Mouse (Mus musculus): ENCODE measurements at regions not wholly inside any gene's neighbourhood (a gene's known extent, or its start where the extent isn't known, plus 50 kb on each side); places are given as distances from the start of the nearest gene placed in this dataset.

DNA sequence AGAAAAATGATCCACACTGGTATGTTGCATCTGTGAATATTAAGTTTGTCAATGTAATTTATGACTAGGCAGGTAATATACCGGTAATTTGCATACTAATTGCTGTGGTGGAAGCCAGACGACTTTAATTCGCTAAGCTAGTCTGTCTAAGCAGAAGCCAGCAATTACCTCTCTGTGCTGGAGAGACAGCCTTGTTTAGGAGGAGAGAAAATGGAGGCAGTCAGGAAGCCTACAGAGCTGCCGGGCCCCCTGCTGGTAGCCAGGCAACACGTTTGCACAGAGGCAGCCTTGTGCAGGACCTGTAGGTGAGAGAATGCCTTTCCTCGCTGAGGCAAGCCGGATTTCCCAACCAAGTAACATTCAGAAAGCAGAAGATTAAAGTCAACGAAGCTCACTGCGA is 91.4 kb upstream of the Zfp366 start:
- WGBS = 13% methylated on average over 9 of the region's 9 CpGs
- no peak overlapping the region for H3K4me3 ChIP-seq
- 0 out of 2 replicates have a peak overlapping the region, but pooled peaks have one; percentile 36 for H3K27ac ChIP-seq
- peak; percentile 80 for DNase-seq (ENCODE audit: low spot score)
- no peaks in the 10 kb centered on the region for H3K27me3 ChIP-seq (ENCODE audit: low read depth, poor library complexity, severe bottlenecking)
- peaks cover 20% of the 10 kb centered on the region for H3K4me1 ChIP-seq
- H3K36me3 ChIP-seq = no peaks in the 10 kb centered on the region
- no peaks in the 10 kb centered on the region for H3K9me3 ChIP-seq (replicated peaks)

DNA sequence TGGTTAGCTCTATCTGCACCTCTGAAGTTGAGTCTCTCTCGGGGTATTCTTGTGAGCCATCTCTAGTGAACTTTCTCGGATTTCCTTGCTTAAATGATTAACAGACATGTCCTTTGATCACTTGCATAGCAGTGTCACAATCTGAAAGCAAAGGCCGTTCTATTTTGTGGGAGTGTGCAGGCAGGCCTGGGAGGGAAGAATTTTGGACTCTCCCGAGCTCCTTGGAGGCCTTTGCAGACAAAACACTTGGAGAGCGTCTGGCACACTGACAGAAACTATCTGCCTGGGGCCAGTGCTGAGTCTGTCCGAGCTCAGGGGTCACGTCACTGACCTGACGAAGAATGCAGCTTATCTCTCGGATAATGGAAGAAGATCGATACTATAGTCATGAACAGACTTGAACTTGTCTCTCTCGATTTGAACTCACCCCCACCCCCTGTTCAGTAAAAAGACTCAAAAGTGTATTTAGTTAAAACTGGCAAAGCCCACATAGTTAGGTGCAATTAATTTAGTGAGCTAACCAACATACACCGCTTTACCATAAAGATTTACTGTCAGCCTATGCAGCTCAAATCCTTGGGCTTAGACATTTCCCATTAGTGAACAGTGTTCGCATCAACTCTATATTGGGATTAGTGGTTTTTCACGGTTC is 92.2 kb upstream of the Zfp366 start:
- no peak overlapping the region for H3K4me3 ChIP-seq
- H3K36me3 ChIP-seq = no peaks in the 10 kb centered on the region
- H3K27ac ChIP-seq = peak overlapping the region; percentile 5; the same call in 1 of the 2 replicates
- 51% methylated on average over 14 of the region's 14 CpGs for WGBS
- no peaks in the 10 kb centered on the region for H3K27me3 ChIP-seq (ENCODE audit: low read depth, poor library complexity, severe bottlenecking)
- H3K4me1 ChIP-seq = peaks cover 20% of the 10 kb centered on the region
- no peak for DNase-seq (ENCODE audit: low spot score)
- no peaks in the 10 kb centered on the region for H3K9me3 ChIP-seq (replicated peaks)

DNA sequence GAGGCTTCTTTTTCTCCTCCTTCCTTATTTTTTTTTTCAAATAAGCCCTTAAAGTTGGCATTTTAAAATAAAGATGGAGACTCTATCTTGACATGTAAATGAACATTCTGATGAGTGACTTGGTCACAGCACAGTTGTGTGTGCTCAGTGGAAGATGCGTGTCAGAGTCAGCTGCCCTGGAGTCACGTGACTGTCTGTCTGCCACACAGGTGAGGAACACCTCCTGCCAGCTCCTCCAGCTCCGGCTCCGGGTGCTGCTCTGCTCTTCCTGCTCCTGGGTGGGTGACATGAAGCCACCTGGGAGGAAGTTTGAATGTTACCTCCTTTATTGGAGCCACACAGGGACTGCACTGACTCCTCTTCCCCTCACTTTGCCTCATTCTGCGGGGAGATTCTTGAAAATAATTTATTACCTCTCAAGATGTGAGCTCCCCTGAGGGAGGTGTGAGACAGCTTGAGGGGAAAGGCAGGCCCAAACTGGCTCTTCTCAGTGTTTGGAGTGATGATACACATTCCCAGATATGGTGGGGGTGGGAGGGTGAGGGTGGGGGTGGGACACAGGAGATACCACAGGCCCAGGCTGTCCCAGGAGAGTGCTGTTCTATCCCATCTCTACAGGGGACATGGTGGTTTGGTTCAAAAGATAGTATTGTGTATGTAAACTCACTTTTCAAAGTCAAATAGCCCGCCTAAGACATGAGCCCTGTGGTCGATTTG is 92.9 kb upstream of the Zfp366 start:
- Histone ChIP-seq H3K27me3 (ENCODE audit: low read depth, poor library complexity, severe bottlenecking) (no peaks in the 10 kb centered on the region), H3K4me1 (peaks cover 20% of the 10 kb centered on the region), H3K4me3 (no peak overlapping the region), H3K27ac (0 out of 2 replicates have a peak overlapping the region, but pooled peaks have one; percentile 5), H3K36me3 (no peaks in the 10 kb centered on the region), H3K9me3 (replicated peaks) (no peaks in the 10 kb centered on the region)
- 63% methylated on average over 7 of the region's 7 CpGs for WGBS
- DNase-seq (ENCODE audit: low spot score) = no peak

DNA sequence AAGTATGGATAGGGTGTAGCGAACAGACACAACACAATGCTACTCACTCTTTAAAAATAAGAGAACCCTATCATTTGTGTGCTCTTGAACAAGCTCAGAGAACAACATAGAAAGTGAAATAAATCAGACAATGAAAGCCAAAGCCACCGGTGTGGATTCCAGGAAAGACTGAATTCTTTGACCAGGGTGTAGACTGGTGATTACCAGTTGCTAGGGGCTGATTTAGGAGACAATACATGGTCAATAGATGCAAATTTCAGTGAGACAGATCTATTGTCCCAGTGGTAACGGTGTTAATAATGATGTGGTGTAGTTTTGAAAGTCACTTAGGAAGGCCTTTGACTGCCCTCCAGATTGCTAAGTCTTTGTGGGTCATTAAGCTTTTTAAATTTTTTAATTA is 94.3 kb upstream of the Zfp366 start:
- H3K4me1 ChIP-seq = peaks cover 29% of the 10 kb centered on the region
- H3K36me3 ChIP-seq = no peaks in the 10 kb centered on the region
- H3K27me3 ChIP-seq (ENCODE audit: low read depth, poor library complexity, severe bottlenecking) = no peaks in the 10 kb centered on the region
- H3K27ac ChIP-seq = no peak overlapping the region
- H3K4me3 ChIP-seq = no peak overlapping the region
- no peak for DNase-seq (ENCODE audit: low spot score)
- H3K9me3 ChIP-seq (replicated peaks) = no peaks in the 10 kb centered on the region
- 87% methylated on average over 3 of the region's 3 CpGs for WGBS

DNA sequence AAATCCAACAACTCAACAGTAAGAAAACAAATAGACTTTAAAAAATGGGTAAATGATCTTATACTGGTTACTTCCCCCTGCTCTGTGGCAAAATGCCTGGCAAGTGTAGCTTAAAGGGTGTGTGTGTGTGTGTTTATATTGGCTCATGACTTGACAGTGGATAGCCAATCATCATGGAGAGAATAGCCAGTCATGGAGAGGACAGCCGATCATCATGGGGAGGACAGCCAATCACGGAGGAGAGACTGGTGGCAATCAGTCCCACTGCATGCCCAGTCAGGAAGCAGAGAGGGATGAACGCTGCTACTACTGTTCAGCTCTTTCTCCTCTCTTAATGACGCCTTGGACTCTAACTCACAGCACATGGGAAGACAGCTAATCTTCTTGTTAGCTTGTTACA is 96.3 kb upstream of the Zfp366 start:
- H3K9me3 ChIP-seq (replicated peaks) = no peaks in the 10 kb centered on the region
- no peaks in the 10 kb centered on the region for H3K36me3 ChIP-seq
- 88% methylated on average over 4 of the region's 4 CpGs for WGBS
- no peak overlapping the region for H3K27ac ChIP-seq
- H3K4me1 ChIP-seq = peaks cover 26% of the 10 kb centered on the region
- DNase-seq (ENCODE audit: low spot score) = no peak
- no peaks in the 10 kb centered on the region for H3K27me3 ChIP-seq (ENCODE audit: low read depth, poor library complexity, severe bottlenecking)
- no peak overlapping the region for H3K4me3 ChIP-seq

DNA sequence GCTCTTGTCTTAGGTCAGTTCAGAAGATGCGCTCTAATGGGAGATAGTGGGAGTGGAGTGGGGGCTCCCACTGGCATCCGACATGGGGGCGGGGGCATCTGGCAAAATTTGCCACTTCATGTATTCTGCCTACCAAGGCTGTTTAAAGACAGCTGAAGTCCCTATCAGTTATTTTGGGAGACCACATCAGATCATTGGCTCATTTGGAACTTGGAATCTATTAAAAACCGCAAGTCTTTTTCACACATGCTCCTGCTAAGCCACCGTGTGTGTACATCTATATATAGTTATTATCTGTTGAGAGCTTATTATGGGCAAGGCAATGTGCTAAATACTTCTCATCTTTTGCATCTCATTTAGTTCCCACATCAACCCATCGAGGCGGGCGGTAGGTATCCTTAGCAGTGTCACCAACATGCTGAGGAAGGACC is 95.0 kb upstream of the 1700024P04Rik start:
- Histone ChIP-seq H3K9me3 (replicated peaks) (no peaks in the 10 kb centered on the region), H3K27me3 (ENCODE audit: low read depth, poor library complexity, severe bottlenecking) (no peaks in the 10 kb centered on the region), H3K4me3 (no peak overlapping the region), H3K27ac (no peak overlapping the region), H3K4me1 (0 out of 2 replicates have a peak, but pooled peaks cover 2% of the 10 kb centered on the region), H3K36me3 (no peaks in the 10 kb centered on the region)
- peak; percentile 20 for DNase-seq (ENCODE audit: low spot score)
- WGBS = 96% methylated on average over 8 of the region's 8 CpGs

DNA sequence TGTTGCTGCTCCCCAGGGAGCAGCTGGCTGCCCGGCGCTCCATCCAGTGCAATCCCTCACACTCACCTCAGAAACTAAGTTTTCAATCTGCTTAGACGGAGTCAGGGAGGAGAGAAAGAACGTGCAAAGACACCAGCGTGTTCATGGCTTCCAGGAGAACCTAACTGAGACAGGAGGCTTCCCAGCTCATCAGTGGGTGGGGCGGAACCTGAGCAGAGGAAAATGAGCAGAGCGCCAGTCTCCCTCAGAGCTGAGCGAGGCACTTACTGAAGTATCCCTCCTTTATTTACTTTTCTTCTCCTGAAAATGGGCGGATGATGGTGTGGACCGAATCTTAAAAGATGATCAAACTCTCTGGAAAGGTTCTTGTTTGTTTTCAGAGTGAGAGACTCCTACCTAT is 94.3 kb upstream of the 1700024P04Rik start:
- DNase-seq (ENCODE audit: low spot score) = no peak
- Histone ChIP-seq H3K27me3 (ENCODE audit: low read depth, poor library complexity, severe bottlenecking) (no peaks in the 10 kb centered on the region), H3K4me3 (no peak overlapping the region), H3K4me1 (0 out of 2 replicates have a peak, but pooled peaks cover under 1% of the 10 kb centered on the region), H3K27ac (no peak overlapping the region), H3K9me3 (replicated peaks) (no peaks in the 10 kb centered on the region), H3K36me3 (no peaks in the 10 kb centered on the region)
- WGBS = 84% methylated on average over 10 of the region's 10 CpGs

DNA sequence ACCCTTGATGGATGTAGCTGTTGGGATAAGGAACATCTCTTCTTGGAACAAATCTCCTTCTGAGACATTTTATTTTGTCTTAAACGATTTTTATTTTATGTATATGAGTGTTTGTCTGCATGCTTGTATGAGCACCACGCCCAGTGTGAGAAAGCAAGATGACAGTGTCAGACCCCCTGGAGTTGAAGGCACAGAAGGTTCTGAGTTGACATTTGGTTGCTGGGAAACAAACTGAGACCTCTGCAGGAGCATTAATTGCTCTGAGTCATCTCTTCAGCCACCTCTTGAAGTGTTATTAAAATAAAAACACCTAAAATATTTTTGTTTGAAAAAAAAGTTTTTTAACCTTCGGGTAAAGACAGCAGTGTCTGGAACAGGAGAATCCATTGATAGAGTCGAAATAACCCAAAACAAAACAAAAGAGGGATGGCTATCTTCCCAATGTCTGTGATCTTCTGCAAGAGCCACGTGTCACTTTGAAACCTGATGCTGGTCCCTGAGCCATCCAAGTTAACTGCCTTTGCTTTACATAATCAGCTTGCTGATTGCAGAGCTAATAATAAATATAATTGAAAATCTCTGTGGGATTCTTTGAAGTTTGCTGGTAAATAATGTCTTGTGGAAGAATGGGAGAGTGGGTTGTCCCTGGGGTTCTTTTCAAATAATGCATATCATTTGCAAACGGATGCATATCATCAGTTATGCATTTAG is 92.8 kb upstream of the 1700024P04Rik start:
- no peaks in the 10 kb centered on the region for H3K36me3 ChIP-seq
- H3K27ac ChIP-seq = no peak overlapping the region
- no peaks in the 10 kb centered on the region for H3K27me3 ChIP-seq (ENCODE audit: low read depth, poor library complexity, severe bottlenecking)
- DNase-seq (ENCODE audit: low spot score) = no peak
- H3K4me1 ChIP-seq = peaks cover 3% of the 10 kb centered on the region; the same call in 1 of the 2 replicates
- WGBS = 42% methylated on average over 6 of the region's 6 CpGs
- H3K4me3 ChIP-seq = no peak overlapping the region
- no peaks in the 10 kb centered on the region for H3K9me3 ChIP-seq (replicated peaks)

DNA sequence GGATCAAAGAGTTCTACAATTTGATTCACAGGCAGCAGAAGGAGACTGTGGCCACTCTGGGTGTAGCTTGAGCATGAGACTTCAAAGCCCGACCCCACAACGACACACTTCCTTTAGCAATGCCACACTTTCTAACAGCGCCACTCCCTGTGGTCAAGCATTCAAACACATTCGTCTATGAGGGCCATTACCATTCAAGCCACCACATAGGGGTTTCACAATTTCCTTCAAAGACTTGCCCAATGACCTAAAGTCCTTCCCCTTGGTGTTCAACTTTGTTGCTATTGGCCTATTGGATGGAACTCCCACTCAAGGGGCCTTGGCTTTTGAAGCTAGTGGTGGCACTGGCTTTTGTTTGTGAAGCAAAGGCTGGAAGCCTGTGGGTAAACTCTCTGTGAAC is 91.1 kb upstream of the 1700024P04Rik start:
- DNase-seq (ENCODE audit: low spot score) = no peak
- H3K27ac ChIP-seq = no peak overlapping the region
- H3K4me1 ChIP-seq = peaks cover 15% of the 10 kb centered on the region
- no peaks in the 10 kb centered on the region for H3K36me3 ChIP-seq
- WGBS = 76% methylated on average over 4 of the region's 4 CpGs
- H3K27me3 ChIP-seq (ENCODE audit: low read depth, poor library complexity, severe bottlenecking) = no peaks in the 10 kb centered on the region
- H3K9me3 ChIP-seq (replicated peaks) = no peaks in the 10 kb centered on the region
- no peak overlapping the region for H3K4me3 ChIP-seq

DNA sequence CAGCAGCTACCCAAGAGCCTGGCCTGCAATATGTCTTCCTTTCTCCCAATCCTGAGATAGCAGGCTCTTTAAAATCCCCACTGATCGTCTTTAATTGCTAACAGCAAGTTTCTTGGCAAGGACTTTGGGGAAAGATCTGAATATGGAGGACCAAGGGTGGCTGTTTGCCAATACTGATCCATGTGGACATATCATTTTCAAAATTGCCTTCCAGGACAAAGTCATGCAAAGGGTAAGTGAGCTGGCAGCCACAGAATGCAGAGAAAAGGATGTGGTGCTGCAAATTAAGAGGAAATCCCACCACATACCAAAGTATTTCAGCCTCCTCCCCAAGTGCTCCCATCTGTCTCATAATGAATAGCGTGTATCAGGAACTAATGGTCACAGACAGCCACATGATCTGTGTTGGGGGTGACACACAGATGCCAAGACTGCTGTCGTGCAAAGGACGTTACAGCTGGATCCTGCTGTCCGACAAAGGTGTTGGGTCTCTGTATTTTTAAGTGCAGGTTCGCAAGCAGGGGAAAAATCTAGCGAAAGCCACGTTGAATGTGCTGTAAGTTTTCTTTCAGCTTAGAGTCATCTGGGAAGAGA is 87.6 kb upstream of the 1700024P04Rik start:
- Histone ChIP-seq H3K27me3 (ENCODE audit: low read depth, poor library complexity, severe bottlenecking) (no peaks in the 10 kb centered on the region), H3K4me1 (peaks cover 23% of the 10 kb centered on the region), H3K4me3 (no peak overlapping the region), H3K27ac (no peak overlapping the region), H3K36me3 (no peaks in the 10 kb centered on the region), H3K9me3 (replicated peaks) (no peaks in the 10 kb centered on the region)
- no peak for DNase-seq (ENCODE audit: low spot score)
- WGBS = 80% methylated on average over 8 of the region's 8 CpGs

DNA sequence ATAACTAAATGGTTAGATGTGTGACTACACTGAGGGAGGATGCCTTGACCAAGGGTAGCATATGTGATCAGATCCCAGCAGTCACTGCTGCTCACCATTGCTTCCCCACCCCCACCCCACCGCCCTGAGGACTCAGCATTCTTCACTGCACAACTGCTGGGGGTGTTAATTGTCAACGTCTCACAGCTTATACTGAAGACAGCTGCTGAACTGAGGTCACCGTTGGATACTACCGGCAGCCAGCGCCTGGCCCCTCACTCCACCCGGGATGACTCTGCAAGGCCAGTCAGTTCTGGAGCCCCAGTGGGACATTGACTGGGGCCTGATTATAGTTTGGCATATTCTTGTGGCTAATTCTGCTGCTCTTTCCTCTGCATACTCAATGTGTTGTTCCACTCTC is 87.0 kb upstream of the 1700024P04Rik start:
- no peak overlapping the region for H3K27ac ChIP-seq
- H3K36me3 ChIP-seq = no peaks in the 10 kb centered on the region
- 28% methylated on average over 6 of the region's 6 CpGs for WGBS
- peaks cover 27% of the 10 kb centered on the region for H3K4me1 ChIP-seq
- H3K27me3 ChIP-seq (ENCODE audit: low read depth, poor library complexity, severe bottlenecking) = no peaks in the 10 kb centered on the region
- no peaks in the 10 kb centered on the region for H3K9me3 ChIP-seq (replicated peaks)
- H3K4me3 ChIP-seq = no peak overlapping the region
- DNase-seq (ENCODE audit: low spot score) = no peak

DNA sequence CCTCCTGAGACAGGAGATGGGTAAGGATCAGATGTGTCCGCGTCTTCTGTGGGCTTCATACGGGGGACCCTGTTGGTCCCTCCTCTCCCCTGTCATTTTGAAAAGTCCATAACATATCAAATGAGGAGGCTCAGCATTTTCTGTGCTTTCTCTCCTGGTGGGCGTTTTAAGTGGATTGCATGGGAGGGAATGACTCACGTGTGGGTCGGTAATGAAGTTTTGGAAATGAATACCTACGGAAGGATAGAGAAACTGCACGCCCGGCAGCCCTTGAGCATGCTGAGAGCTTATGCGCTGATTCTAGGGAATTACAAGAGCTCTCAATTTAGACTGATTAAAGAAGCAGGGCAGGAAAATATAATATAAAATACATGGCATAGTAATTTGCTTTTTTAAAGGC is 85.4 kb upstream of the 1700024P04Rik start:
- DNase-seq (ENCODE audit: low spot score) = no peak
- Histone ChIP-seq H3K4me1 (peaks cover 27% of the 10 kb centered on the region), H3K36me3 (no peaks in the 10 kb centered on the region), H3K9me3 (replicated peaks) (no peaks in the 10 kb centered on the region), H3K27me3 (ENCODE audit: low read depth, poor library complexity, severe bottlenecking) (no peaks in the 10 kb centered on the region), H3K27ac (no peak overlapping the region), H3K4me3 (no peak overlapping the region)
- 92% methylated on average over 10 of the region's 10 CpGs for WGBS

DNA sequence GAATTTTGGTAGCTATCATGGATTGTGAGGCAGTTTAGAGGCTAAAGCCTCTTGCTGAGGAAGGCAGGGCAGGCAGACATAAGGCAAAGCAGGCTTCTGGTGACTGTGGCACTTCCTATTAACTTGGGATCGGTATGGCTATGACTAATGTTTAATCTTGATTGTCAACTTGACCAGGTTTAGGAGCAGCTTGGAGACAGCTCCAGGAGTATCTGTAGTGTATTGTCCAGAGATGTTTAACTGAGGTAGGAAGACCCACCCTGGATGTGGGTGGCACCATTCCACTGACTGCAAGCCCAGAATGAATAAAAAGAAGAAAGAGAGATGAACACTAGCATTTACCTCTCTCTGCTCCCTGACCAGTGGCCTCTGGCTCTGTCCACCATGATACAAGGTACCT is 83.1 kb upstream of the 1700024P04Rik start:
- H3K9me3 ChIP-seq (replicated peaks) = no peaks in the 10 kb centered on the region
- no peaks in the 10 kb centered on the region for H3K36me3 ChIP-seq
- no peak for DNase-seq (ENCODE audit: low spot score)
- 71% methylated on average over 1 of the region's 1 CpGs for WGBS
- no peaks in the 10 kb centered on the region for H3K27me3 ChIP-seq (ENCODE audit: low read depth, poor library complexity, severe bottlenecking)
- peak overlapping the region; percentile 51; the same call in 1 of the 2 replicates for H3K27ac ChIP-seq
- H3K4me3 ChIP-seq = no peak overlapping the region
- H3K4me1 ChIP-seq = peaks cover 45% of the 10 kb centered on the region

All from limb, embryonic 10.5 days (tissue).